In genomic region chr8:13288646-13289045, GRCm38 (mm10) we compare ENCODE assay signal across 1 mouse cellular context.
TF ChIP-seq lines count a peak whose summit lies in the region.

No protein-coding gene starts in this region.

TF ChIP-seq in MEL, 35 proteins besides CTCF, POLR2A, EP300 and RAD21 (continued from another document):
- TF ChIP-seq ZNF384 (IDR thresholded peaks at IDR 0.05; ENCODE audit: low read depth, low read length): 0 out of 2 replicates have a peak, but pooled peaks have one; percentile 40
TF ChIP-seq in MEL: peak in this region for 2.
